Mouse (Mus musculus) adrenal gland, postnatal 25 days (tissue): Measurements from ENCODE around the gene Tbcc. TPM values are rescaled to one million over a fixed set of nuclear protein-coding genes. Genes with fewer than 3 reads are reported as not detected.

Source experiments
- DNase-seq: peaks from one replicate; pipeline ENCODE4 v3.0.0; 2021; ENCODE audit warnings: mixed read lengths
- total RNA-seq: library from RNA; stranded (reverse); gene quantifications from 2 replicates; pipeline ENCODE4 v1.2.3, GENCODE M21; 2021

Tbcc gene
- total RNA-seq, 1 experiment from 2014 or later: 24.3 TPM

DNA sequence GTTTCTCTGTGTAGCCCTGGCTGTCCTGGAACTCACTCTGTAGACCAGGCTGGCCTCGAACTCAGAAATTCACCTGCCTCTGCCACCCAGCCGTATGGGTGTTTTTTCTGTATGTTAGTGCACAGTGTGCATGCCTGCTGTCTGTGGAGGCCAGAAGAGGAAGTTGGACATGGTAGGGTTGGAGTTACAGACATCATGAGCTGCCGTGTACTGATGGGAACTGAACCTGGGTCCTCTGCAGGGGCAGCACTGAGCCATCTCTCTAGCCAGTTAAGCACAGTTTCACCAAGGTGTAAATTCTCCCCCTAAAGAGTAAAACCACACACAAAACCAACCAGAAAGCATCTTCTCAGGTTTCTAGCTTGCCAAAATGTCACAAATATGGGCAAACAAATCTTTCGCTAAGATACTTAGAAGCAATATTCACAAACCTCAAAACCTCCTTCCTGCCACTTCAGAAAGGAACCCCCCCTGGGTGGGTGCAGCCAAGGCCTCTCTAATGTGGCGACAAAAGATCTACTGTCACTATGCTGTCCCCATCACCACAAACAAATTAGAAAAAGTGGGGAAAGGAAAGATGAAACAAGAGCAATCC is 20.2 kb upstream of the Tbcc start:
- no peak for DNase-seq

GRCm38 (mm10) chr17:46870913-46871312 is 19.6 kb upstream of the Tbcc start:
- DNase-seq: no peak

GRCm38 (mm10) chr17:46872806-46873205 is 17.7 kb upstream of the Tbcc start:
- DNase-seq: no peak

DNA sequence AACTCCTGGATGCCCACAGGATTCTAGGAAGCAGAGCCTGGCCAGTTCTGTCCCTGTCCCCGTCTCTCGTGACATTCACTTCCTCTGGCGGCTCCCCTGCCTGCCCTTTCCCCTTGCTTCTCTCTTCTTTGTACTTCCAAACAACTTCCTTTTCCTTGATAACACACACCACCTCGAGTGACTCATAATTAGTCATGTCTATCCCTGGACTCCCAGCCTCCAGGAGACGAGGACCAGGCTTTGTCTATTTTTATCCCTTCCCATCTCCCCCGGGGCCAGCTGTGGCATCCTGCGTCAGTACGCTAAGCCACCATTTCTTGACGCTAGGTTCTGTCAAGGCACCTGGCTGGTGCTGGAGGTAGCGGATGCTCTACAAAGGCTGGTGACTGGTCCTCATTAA is 16.4 kb upstream of the Tbcc start:
- peak; percentile 39 for DNase-seq

DNA sequence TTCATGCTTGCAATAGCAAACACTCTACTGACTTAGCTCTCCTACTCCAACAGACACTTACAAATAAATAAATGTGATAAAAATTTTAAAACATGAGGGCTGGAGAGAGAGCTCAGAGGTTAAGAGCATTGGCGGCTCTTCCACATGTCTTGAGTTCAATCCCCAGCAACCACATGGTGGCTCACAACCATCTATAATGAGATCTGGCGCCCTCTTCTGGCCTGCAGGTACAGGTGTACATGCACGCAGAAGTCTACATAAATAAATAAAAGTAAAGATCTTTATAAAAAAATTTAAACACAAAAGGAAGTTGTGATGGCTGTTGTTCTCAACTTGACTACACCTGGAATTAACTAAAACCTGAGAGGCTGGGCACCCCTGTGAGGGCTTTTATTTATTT is 14.9 kb upstream of the Tbcc start:
- DNase-seq: no peak

- DNase-seq: no peak
These were observed 14.0 kb upstream of the Tbcc start for GRCm38 (mm10) chr17:46876371-46876950.

- DNase-seq: no peak
These were observed 13.4 kb upstream of the Tbcc start for GRCm38 (mm10) chr17:46877061-46877460.

DNA sequence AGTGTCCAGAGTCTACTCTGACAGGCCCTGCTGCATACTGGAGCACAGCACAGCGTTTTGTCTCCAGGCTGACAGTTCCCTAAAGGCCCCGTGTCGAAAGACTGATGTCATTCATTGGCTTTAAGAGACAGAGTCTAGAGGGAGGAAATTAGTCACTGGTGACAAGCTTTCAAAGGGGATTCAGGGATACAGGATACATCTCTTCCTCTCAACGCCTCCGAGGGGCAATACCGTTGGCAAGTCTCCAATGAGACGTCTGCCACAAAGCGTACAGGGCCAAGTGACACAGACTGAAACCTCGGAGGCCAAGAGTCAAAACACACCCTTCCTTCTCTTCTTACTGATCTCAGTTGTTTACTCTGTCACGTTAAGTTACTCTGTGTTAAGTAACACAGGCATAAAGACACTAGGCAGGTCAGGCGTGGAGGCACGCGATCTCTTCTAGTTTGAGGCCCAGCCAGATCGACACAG is 10.6 kb upstream of the Tbcc start:
- DNase-seq: no peak

DNA sequence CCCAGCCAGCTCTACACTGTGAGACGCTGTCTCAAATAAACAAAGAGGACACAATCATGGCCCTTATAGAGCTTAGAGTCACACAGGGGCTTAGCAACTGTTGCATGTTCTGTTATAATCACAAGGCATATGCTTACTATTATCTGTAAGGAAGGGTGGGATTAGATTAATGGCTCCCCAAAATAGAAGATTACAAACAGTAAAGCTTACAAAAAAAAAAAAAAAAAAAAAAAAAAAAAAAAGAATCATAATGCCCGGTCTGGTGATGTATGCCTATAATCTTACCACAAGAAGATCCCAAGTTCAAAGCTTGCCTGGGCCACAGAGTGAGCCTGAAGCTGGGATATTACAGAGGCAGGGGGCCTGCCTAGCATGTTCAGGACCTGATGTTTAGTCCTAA is 10.2 kb upstream of the Tbcc start:
- DNase-seq: no peak

GRCm38 (mm10) chr17:46881728-46882127 is 8.8 kb upstream of the Tbcc start:
- no peak for DNase-seq

GRCm38 (mm10) chr17:46883107-46883506 is 7.4 kb upstream of the Tbcc start:
- DNase-seq: no peak

DNA sequence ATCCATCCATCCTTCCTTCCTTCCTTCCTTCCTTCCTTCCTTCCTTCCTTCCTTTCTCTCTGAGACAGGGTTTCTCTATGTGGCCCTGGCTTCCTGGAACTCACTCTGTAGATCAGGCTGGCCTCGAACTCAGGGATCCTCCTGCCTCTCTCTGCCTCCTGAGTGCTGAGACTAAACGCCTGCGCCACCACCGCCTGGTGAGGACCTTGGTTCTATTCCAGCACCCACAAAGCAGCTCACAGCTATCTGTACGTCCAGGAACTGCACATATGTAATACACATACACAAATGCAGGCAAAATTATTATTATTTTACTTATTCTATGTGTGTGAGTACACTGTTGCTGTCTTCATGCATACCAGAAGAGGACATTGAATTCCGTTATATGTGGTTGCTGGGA is 5.7 kb upstream of the Tbcc start:
- DNase-seq: no peak

DNA sequence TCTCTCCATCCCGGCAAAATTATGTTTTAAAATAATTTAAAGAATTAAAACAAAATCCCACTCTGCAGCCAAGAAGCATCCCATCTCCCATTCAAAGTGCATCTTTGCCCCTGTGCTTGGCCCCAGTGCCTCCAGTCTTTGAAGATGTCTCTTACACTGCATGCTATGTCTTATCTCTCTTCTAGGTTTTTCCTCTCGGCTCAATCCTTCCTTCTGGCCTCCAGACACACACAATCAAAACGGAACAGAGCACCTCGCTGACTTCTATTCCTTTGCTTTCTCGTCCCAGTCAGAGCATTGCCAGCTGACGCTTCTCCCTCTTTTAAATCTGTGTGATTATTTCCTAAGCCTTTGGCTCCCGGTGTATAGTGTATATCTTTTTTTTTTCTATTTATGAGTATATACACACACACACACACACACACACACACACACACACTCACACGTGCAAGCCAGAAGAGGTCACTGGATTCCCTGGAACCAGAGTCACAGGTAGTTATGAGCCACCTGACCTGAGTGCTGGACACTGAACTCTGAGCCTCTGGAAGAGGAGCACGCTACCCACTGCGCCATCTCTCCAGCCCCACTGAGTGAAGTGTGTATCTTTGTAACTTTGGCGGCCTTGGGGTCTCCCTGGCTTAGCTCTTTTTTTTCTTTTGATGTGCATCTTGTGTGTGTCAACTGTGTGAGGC is 5.1 kb upstream of the Tbcc start:
- DNase-seq: no peak

DNA sequence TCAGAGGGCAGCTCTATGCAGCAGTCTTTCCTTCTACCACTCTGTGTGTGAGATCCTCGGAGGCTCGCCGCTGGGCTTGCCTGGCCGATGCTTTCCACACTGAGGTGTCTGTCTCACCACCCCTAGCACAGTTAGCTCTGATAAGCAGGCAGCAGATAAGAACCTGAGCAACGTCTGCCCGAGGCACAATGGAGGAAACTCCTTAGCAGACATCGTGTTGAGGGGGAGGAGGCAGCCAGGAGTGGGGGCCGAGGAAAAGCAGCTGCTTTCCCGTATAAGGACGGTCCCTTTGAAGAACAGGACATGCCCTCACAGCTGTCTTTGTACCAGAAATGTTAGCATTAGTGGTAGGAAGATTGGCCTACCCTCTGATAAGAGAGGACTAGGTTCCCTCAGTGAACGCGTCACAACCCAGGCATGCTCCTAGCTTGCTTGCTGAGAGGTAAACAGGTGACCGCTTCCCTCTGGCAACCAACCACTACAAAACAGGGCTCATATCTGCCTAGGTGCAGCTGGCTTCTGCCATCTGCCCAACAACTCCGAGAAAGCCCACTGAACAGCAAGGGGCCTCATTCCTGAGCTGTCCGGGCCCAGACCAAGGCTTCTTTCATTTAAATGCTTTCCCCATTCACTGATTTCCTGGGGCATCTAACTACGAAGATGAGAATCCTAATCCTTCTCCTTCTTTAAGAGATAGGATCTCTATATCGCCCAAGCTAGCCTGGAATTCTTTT is 4.4 kb upstream of the Tbcc start:
- no peak for DNase-seq

- DNase-seq: no peak
These were observed 1.8 kb upstream of the Tbcc start for GRCm38 (mm10) chr17:46888511-46889212.

- DNase-seq: peak; percentile 86
These were observed 917 bp upstream of the Tbcc start for GRCm38 (mm10) chr17:46889450-46890084.

DNA sequence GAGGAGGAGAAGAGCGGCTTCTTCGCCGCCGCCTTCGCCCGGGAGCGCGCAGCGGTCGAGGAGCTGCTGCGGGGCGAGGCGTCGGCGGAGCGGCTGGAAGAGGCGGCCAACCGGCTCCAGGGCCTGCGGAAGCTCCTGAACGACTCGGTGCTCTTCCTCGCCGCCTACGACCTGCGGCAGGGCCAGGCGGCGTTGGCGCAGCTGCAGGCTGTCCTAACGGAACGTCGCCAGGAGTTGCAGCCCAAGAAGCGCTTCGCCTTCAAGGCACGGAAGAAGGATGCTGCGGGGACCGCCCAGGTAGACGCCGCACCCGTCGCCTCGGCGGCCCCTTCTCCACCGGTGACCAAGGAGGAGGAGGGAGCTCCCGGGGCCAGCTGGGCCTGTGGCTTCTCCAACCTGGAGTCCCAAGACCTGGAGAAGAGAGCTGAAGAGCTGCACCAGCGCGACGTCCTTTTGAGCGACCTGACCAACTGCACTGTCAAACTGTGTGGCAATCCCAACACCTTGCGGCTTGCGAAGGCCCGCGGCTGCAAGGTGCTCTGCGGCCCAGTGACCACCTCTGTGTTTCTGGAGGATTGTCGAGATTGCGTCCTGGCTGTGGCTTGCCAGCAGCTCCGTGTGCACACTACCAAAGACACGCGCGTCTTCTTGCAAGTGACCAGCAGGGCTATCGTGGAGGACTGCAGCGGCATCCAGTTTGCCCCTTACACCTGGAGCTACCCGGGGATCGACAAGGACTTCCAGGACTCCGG is 535 bp downstream of the Tbcc start:
- DNase-seq: peak; percentile 28

DNA sequence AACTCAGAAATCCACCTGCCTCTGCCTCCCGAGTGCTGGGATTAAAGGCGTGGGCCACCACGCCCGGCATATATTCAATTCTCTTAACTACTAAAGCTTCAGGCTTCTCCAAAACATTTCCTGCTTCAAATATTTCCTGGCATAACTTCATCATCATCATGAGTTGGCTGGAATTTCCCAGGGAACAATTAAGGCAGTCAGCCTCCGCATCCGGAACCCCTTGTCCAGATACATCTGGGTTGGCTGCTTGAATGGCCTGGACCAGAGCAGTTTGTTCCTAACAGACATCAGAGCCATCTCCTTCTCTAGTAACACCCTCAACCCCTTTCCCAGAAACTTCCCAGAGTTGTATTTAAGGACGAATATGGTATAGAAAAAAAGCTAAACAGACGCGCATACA is 4.9 kb downstream of the Tbcc start:
- no peak for DNase-seq

DNA sequence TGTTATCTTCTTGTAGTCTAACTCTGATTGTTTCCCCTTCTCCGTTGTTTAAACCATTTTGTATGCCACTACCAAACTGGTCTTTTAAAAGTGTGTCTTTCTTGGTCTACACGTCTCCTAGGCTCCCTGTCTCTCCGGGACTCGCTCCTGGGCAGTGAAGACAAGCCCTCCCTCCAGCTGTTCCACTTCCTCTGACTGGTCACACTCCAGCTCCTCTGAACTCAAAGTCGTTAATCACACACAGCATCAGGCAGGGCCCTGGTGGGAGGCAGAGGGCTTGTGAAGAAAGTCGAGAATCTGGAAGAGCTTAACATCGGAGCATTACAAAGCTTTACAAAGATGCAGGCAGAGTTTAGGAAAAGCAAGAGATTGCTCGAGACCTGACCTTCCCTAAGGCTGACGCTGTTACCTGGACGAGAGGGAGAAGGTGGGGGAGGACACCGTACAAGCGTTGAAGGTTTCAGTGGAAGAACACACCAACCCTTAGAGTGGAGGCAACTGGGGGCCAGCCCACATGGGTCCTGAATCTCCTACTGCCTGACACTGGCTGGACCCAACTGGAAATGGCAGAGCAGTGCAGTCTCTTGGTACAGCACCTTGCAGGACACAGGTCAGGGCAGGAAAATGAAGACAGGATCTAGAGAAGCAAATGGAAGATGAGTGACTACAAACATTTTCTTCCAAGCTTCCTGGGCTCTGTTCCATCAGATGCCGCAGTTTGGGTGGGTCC is 6.9 kb downstream of the Tbcc start:
- DNase-seq: no peak

GRCm38 (mm10) chr17:46900941-46901340 is 10.5 kb downstream of the Tbcc start:
- DNase-seq: no peak
